Mouse (Mus musculus) embryonic facial prominence, embryonic 12.5 days (tissue): ENCODE results near the gene Taar4. TPM values are rescaled to one million over a fixed set of nuclear protein-coding genes. Genes with fewer than 3 reads are reported as not detected.

Experiments used
- ATAC-seq: fragments of 200-750 bp; cut with Nextera tagmentation; 2 replicates; pipeline ENCODE4 v1.8.0; 2017; ENCODE audit not compliant: insufficient number of reproducible peaks, insufficient read depth, low FRiP score, low TSS enrichment
- H3K27ac ChIP-seq: fragments of 300-500 bp; sonication (generic); 2 replicates; pipeline ENCODE4 v1.5.1; 2016; ENCODE audit warnings: mild to moderate bottlenecking
- H3K27me3 ChIP-seq: fragments of 300-500 bp; sonication (generic); 2 replicates; pipeline ENCODE4 v1.6.1; 2016; ENCODE audit warnings: mild to moderate bottlenecking, moderate library complexity
- H3K36me3 ChIP-seq: fragments of 300-500 bp; sonication (generic); 2 replicates; pipeline ENCODE4 v1.6.1; 2016; ENCODE audit warnings: mild to moderate bottlenecking
- H3K4me1 ChIP-seq: fragments of 300-500 bp; sonication (generic); 2 replicates; pipeline ENCODE4 v1.6.1; 2016
- H3K4me2 ChIP-seq: fragments of 300-500 bp; sonication (generic); replicated peaks from 2 replicates; pipeline ENCODE4 v1.6.1; 2016; ENCODE audit warnings: mild to moderate bottlenecking, moderate library complexity
- H3K4me3 ChIP-seq: fragments of 300-500 bp; sonication (generic); 2 replicates; pipeline ENCODE4 v1.5.1; 2016; ENCODE audit warnings: mild to moderate bottlenecking
- H3K9ac ChIP-seq: fragments of 300-500 bp; sonication (generic); 2 replicates; pipeline ENCODE4 v1.6.1; 2016; ENCODE audit warnings: mild to moderate bottlenecking, moderate library complexity
- H3K9me3 ChIP-seq: fragments of 300-500 bp; sonication (generic); 2 replicates; pipeline ENCODE4 v1.6.1; 2016; ENCODE audit warnings: mild to moderate bottlenecking, moderate library complexity
- WGBS: fragments of 180-500 bp; shearing (Covaris S2); methylation state at CpG from one replicate; pipeline ENCODE4 v1.1.7; 2016; 5-methylcytosine and 5-hydroxymethylcytosine counted together
- polyA plus RNA-seq: library from polyadenylated mRNA; unstranded; fragments of >200 nt; fragmentation: Nextera tagmentation; extraction: Ambion mirVana; gene quantifications from 2 replicates; pipeline ENCODE4 v1.2.1, GENCODE M21; 2016

The Taar4 gene
- polyA plus RNA-seq, 1 experiment from 2014 or later, result not detected

GRCm38 (mm10) chr10:23964921-23965610 is 4.8 kb downstream of the Taar4 start:
- Histone ChIP-seq H3K27ac (no peak overlapping the region), H3K4me3 (no peak overlapping the region), H3K9me3 (no peaks in the 10 kb centered on the region), H3K4me1 (no peaks in the 10 kb centered on the region), H3K36me3 (no peaks in the 10 kb centered on the region), H3K4me2 (no peak overlapping the region), H3K27me3 (no peaks in the 10 kb centered on the region), H3K9ac (no peak overlapping the region)
- 92% methylated on average over 6 of the region's 6 CpGs for WGBS
- no peak for ATAC-seq

- Histone ChIP-seq H3K4me1 (no peaks in the 10 kb centered on the region), H3K9ac (no peak within 1 kb of the TSS), H3K4me2 (no peak within 1 kb of the TSS), H3K9me3 (no peaks in the 10 kb centered on the region), H3K27me3 (0 out of 2 replicates have a peak, but pooled peaks cover 3% of the 10 kb centered on the region), H3K27ac (no peak within 1 kb of the TSS), H3K4me3 (no peak within 1 kb of the TSS), H3K36me3 (no peaks in the 10 kb centered on the region)
- 88% methylated on average over 11 of the region's 11 CpGs for WGBS
- no peak for ATAC-seq
Measured at GRCm38 (mm10) chr10:23970656-23971165, 10.4 kb downstream of the Taar4 start, which contains the start of gene Taar5. Gene Taar5, plus strand, starts transcription at chr10:23970706.

- Histone ChIP-seq H3K27me3 (0 out of 2 replicates have a peak, but pooled peaks cover 3% of the 10 kb centered on the region), H3K36me3 (no peaks in the 10 kb centered on the region), H3K9ac (no peak overlapping the region), H3K4me1 (no peaks in the 10 kb centered on the region), H3K9me3 (no peaks in the 10 kb centered on the region), H3K27ac (no peak overlapping the region), H3K4me3 (no peak overlapping the region), H3K4me2 (no peak overlapping the region)
- no peak for ATAC-seq
- 89% methylated on average over 5 of the region's 5 CpGs for WGBS
Measured at GRCm38 (mm10) chr10:23971256-23971655, 11.0 kb downstream of the Taar4 start.

- Histone ChIP-seq H3K9me3 (no peaks in the 10 kb centered on the region), H3K4me2 (no peak overlapping the region), H3K27me3 (0 out of 2 replicates have a peak, but pooled peaks cover 4% of the 10 kb centered on the region), H3K36me3 (no peaks in the 10 kb centered on the region), H3K4me3 (no peak overlapping the region), H3K27ac (no peak overlapping the region), H3K9ac (no peak overlapping the region), H3K4me1 (no peaks in the 10 kb centered on the region)
- no peak for ATAC-seq
- 38% methylated on average over 4 of the region's 4 CpGs for WGBS
Measured at GRCm38 (mm10) chr10:23977958-23978357, 17.7 kb downstream of the Taar4 start.

- no peak overlapping the region for H3K9ac ChIP-seq
- H3K27me3 ChIP-seq, result 0 out of 2 replicates have a peak, but pooled peaks cover 4% of the 10 kb centered on the region
- H3K27ac ChIP-seq, result no peak overlapping the region
- no peak; the same call in 1 of the 2 replicates for ATAC-seq
- H3K36me3 ChIP-seq, result no peaks in the 10 kb centered on the region
- no peaks in the 10 kb centered on the region for H3K4me1 ChIP-seq
- WGBS, result 43% methylated on average over 16 of the region's 16 CpGs
- H3K4me2 ChIP-seq, result no peak overlapping the region
- H3K9me3 ChIP-seq, result no peaks in the 10 kb centered on the region
- H3K4me3 ChIP-seq, result no peak overlapping the region
Measured at GRCm38 (mm10) chr10:23978901-23979705, 18.8 kb downstream of the Taar4 start.

- no peaks in the 10 kb centered on the region for H3K4me1 ChIP-seq
- H3K4me2 ChIP-seq, result no peak within 1 kb of the TSS
- H3K27ac ChIP-seq, result no peak within 1 kb of the TSS
- H3K27me3 ChIP-seq, result no peaks in the 10 kb centered on the region
- no peak for ATAC-seq
- H3K36me3 ChIP-seq, result no peaks in the 10 kb centered on the region
- no peaks in the 10 kb centered on the region for H3K9me3 ChIP-seq
- 72% methylated on average over 8 of the region's 8 CpGs for WGBS
- no peak within 1 kb of the TSS for H3K9ac ChIP-seq
- no peak within 1 kb of the TSS for H3K4me3 ChIP-seq
Measured at GRCm38 (mm10) chr10:23985546-23985945, 25.3 kb downstream of the Taar4 start, which contains the start of gene Taar6. Gene Taar6, minus strand, starts transcription at chr10:23985646.

GRCm38 (mm10) chr10:23986419-23986818 is 26.1 kb downstream of the Taar4 start:
- H3K4me1 ChIP-seq, result no peaks in the 10 kb centered on the region
- no peak overlapping the region for H3K9ac ChIP-seq
- H3K27me3 ChIP-seq, result no peaks in the 10 kb centered on the region
- H3K36me3 ChIP-seq, result no peaks in the 10 kb centered on the region
- H3K4me3 ChIP-seq, result no peak overlapping the region
- H3K9me3 ChIP-seq, result no peaks in the 10 kb centered on the region
- WGBS, result 75% methylated on average over 5 of the region's 5 CpGs
- no peak overlapping the region for H3K27ac ChIP-seq
- no peak for ATAC-seq
- no peak overlapping the region for H3K4me2 ChIP-seq

GRCm38 (mm10) chr10:23993381-23993780 is 33.1 kb downstream of the Taar4 start, which contains the start of gene Taar7a:
Gene Taar7a, minus strand, starts transcription at chr10:23993481.
- 90% methylated on average over 3 of the region's 3 CpGs for WGBS
- Histone ChIP-seq H3K4me2 (no peak within 1 kb of the TSS), H3K27me3 (no peaks in the 10 kb centered on the region), H3K4me3 (no peak within 1 kb of the TSS), H3K27ac (no peak within 1 kb of the TSS), H3K4me1 (no peaks in the 10 kb centered on the region), H3K9ac (no peak within 1 kb of the TSS), H3K36me3 (no peaks in the 10 kb centered on the region), H3K9me3 (no peaks in the 10 kb centered on the region)
- ATAC-seq, result no peak

- Histone ChIP-seq H3K27ac (no peak within 1 kb of the TSS), H3K27me3 (no peaks in the 10 kb centered on the region), H3K9ac (no peak within 1 kb of the TSS), H3K4me2 (no peak within 1 kb of the TSS), H3K4me1 (no peaks in the 10 kb centered on the region), H3K4me3 (no peak within 1 kb of the TSS), H3K36me3 (no peaks in the 10 kb centered on the region), H3K9me3 (no peaks in the 10 kb centered on the region)
- no peak for ATAC-seq
- 76% methylated on average over 1 of the region's 1 CpGs for WGBS
Measured at GRCm38 (mm10) chr10:23999639-24000038, 39.3 kb downstream of the Taar4 start, which contains the start of gene Taar7b. Gene Taar7b, plus strand, starts transcription at chr10:23999939.

GRCm38 (mm10) chr10:24006442-24006841 is 46.1 kb downstream of the Taar4 start:
- Histone ChIP-seq H3K9me3 (no peaks in the 10 kb centered on the region), H3K27ac (no peak overlapping the region), H3K4me2 (no peak overlapping the region), H3K4me1 (no peaks in the 10 kb centered on the region), H3K9ac (no peak overlapping the region), H3K36me3 (no peaks in the 10 kb centered on the region), H3K27me3 (no peaks in the 10 kb centered on the region), H3K4me3 (no peak overlapping the region)
- WGBS, result 68% methylated on average over 1 of the region's 1 CpGs
- ATAC-seq, result no peak

- 48% methylated on average over 2 of the region's 2 CpGs for WGBS
- Histone ChIP-seq H3K27ac (no peak overlapping the region), H3K9ac (no peak overlapping the region), H3K4me1 (no peaks in the 10 kb centered on the region), H3K36me3 (no peaks in the 10 kb centered on the region), H3K4me2 (no peak overlapping the region), H3K27me3 (no peaks in the 10 kb centered on the region), H3K4me3 (no peak overlapping the region), H3K9me3 (no peaks in the 10 kb centered on the region)
- no peak for ATAC-seq
Measured at GRCm38 (mm10) chr10:24007034-24007433, 46.7 kb downstream of the Taar4 start.
